Mouse (Mus musculus): Measurements from ENCODE around the gene Tomm6.

Tomm6 gene

DNA sequence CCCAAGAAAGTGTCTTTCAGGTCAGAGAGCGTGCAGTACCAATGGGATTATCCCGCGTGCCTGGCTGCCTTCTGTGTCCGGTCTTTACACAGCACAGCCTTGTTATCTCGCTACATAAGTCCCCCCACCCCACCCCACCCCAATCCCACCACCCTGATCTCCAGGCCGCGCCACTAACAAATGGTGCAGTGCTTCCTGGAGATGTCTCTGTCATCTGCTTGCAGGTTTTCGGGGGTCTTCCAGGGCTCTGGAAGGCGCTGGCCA is at the start of gene Tomm6:
TSS of gene Tomm6 (minus strand) at position 43 of the 264 bp plus-strand sequence.
- in situ Hi-C loops (cut with MseI, MboI) = no loop called here

DNA sequence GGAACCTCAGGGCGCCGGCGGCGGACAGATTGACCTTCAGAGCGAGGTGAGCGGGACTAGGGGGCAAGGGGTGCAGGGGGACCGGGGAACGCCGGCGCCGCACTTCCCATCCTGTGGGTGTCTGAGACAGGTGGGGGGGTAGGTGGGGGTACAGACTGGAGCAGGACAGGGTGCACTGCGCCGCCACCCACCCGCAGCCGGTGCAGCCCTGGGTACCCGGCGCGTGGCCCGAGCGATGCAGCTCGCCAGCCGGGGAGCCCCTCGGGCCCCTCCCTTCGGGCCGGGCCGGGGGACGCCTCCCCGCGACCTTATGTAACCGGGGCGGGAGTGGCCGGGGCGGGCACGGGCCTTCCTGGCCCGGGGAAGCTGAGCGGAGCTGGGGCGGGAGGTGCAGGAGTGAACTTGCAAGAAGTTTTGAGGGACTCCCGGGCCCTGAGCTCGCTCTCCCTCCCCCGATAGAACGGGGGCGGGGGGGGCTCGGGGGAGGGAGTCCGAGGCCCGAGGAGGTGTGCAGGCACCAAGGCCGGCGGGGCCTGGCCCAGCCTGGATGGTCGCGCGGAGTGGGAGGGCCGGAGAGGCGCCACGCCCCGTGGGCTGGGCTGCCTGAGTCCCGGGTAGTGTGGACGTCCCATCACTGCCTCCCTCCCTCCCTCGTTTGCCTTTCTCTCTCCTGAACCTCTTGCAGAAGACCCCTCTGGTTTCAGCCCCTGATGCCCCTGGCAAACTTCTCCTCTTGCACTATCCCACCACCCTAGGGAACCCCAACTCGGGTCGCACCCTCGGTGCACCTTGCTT is 49.3 kb upstream of the Tomm6 start:
- in situ Hi-C loops (cut with MseI, MboI) = no loop called here

DNA sequence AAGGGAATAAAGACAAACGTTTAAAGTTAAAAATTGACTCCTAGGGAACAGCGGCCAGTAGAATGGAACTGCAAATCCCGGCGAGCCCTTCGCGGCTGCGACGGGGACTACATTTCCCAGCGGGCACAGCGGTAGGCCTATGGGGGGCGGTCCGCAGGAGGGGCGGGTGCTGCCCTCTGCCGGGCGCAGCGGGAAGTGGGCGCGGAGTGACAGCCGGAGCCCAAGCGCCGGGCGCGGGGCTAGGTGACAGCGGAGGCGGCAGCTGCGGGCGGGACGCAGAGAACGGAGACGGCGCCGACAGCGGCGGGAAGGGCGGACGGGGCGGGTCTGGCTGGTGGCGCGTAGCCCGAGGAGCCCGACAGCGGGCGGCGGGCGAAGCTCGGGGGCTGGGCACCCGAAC is 48.7 kb upstream of the Tomm6 start, which contains the start of gene Tfeb:
TSS of gene Tfeb (plus strand) at position 175 of the 400 bp plus-strand sequence.
- in situ Hi-C loops (cut with MseI, MboI) = no loop called here

DNA sequence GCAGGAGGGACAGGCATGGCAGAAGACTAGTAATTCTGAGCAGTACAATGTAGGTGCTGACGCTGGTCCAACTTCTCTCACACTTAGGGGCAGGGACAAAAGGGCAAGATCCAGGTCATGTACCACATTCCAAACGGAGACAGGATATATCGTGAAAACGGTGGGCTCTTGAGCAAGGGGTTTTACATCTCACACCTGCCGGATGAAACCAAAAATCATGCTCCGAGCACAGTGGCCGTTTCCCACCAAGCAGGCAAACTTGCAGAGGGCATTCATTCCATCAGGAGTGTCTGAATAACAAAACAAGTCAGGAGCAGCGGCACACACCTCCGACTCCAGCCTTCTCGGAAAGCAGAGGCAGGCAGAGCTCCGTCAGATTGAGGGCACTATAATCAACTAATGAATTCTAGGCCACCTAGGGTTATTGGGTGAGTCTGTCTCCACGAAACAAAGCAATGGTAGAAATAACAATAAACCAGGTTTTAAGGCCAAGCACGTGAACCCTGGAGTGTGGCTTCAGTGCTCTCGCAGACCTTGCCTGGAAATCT is 47.4 kb upstream of the Tomm6 start:
- in situ Hi-C loops (cut with MseI, MboI) = no loop called here

DNA sequence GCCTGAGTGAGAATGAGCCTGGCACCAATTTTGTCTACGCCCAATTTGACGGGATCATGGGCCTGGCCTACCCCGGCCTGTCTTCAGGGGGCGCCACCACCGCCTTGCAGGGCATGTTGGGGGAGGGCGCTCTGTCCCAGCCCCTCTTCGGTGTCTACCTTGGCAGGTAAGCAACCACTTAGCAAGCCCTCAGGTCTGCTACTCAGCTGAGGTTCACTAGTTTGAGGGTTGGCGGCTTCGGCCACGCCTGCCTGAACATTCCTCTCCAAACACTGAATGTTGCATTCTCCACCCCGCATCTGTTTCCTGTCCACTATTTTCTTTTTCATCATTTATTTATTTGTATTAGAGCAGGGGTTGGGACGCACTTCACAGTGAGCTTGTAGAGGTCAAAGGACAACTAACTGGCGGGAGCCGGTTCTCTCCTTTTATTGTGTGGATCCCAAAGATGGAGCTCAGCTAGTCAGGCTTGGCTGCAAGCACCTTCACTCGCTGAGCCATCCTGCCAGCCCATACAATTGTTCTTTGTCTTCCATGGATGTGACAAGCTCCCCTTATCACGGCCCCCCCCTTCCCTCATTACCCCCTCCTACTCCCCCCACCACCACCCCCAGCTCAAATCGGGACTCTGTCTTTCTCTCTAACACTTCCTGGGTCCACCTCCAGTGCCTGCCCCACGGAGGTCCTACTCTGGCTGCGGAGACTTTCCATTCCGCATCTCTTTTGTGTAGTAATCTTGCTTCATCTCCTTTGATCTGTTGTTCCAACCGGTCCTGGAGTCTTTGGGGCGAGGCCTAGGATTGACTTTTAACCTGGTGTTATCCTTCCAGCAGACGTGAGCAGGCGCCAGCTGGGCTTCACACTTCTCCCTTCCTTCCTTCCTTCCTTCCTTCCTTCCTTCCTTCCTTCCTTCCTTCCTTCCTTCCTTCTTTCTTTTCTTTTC is 42.7 kb upstream of the Tomm6 start:
- in situ Hi-C loops (cut with MseI, MboI) = no loop called here

DNA sequence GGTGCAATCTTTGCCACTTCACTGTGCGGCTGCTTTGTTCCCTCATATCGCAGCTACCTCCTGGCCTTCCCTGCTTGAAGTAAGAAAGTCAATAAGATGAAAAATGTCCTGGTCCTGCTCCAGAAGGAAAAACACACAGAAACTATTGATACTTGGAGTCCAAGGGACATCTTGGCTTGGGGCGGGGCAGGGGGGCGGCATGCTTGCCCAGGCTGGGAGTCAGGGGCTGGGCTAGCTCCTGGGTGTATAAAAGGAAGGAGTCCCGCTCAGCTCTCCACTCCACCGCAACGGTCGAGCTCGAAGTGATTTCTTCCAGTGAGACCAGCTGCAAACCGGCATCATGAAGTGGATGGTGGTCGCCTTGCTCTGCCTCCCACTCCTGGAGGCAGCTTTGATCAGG is 38.4 kb upstream of the Tomm6 start, which contains the start of gene Pgc:
TSS of gene Pgc (plus strand) at position 277 of the 400 bp plus-strand sequence.
- in situ Hi-C loops (cut with MseI, MboI) = no loop called here

DNA sequence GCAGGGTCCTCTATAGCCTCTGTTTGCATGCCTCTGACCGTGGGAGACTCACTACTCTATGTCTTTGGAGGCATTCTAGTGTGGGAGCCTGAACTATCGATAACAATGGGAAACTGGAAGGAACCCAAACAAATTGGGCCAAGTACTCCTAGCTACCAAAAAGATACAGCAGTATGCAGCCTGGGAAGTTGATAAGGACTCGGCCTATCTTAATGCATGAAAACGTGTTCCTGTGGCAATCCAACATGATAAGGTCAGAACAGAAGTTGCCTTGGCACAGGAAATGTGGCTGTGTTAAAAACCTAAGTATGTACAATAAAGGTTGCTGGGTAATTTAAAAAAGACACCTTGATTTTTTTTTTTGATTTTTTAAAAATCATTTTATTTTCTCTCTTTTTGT is 33.0 kb upstream of the Tomm6 start:
- in situ Hi-C loops (cut with MseI, MboI) = no loop called here

DNA sequence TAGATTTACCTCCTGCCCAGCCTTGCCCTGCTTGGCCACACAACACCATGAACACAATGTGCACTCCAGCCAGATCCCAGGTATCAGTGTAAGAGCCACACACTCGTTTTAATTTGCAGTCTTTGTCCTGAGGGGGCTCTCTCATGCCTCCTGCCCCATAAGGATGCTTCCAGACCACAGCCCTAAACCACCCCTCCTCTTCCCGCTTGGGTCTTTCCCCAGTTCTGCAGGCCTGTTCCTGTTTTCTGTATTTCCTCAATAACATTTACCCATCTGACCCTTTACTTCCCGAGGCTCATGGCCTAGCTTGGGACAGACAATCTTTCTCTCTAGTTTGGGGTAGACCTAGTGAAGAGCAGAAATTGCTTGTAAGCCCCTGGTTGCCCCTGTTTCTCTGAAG is 26.9 kb upstream of the Tomm6 start:
- in situ Hi-C loops (cut with MseI, MboI) = no loop called here

DNA sequence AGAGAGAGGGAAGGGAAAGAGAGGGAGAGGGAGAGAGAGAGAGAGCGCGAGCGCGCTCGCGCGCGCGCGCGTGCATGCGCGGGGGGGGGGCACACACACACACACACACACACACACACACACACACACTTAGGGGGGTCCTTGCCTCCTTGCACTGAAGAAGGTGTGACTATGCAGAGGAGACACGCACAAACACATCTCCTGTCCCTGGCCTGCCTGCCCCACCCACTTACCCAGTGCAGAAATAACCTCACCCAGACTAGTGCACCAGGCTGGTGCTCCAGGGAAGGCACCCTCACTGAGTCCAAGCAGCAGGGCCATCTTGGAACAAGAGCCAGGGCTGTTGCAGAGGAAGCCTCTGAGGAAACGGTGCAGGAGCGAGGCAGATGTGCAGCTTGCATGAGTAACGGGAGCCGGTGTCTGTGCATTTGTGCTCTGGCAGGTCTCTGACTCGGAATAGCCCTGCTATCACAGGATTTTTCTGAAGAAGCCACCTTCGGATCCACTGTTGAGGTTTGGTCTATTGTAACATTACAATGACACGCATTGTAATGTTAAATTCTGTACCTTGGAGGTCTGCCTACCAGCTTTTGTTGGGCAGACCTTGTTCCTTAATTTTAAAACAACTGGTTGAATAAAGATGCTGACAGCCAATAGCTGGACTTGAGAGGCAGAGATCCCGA is 24.8 kb upstream of the Tomm6 start:
- in situ Hi-C loops (cut with MseI, MboI) = no loop called here

DNA sequence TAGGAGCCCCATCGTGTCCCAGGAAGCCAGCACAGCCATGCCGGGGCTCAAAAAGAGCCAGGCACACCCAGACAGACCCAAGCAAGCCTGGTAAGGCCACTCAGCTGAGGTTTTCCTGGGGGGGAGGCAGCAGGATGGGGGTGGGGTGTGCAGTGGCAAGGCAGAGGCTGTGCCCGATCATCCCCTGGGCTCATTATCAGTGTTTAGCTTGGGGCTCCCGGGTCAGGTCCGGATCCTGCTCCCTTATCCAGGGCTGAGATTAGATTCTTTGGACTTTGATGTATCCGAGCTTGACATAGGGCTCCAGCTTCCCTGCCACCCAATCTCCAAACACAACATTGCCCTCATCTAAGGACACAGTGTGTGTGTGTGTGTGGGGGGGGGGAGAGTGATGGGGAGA is 23.7 kb upstream of the Tomm6 start:
- in situ Hi-C loops (cut with MseI, MboI) = no loop called here

DNA sequence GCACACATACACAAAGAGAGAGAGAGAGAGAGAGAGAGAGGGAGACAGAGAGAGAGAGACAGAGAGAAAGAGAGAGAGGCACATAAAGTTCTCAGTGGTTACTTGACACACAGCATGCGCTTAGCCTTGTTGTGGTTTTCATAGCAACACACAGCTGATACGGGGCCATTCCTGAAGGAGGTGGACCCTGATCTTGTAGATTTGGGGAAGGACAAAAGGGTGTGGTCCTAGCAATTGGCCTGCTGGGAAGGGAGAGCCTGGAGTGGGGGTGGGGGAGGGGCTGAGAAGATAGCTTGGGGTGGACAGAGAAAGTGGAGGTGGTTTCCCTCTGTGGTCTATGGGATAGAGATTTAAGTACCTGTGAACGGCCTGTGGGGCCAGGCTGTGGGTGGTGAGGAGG is 21.9 kb upstream of the Tomm6 start:
- in situ Hi-C loops (cut with MseI, MboI) = no loop called here

DNA sequence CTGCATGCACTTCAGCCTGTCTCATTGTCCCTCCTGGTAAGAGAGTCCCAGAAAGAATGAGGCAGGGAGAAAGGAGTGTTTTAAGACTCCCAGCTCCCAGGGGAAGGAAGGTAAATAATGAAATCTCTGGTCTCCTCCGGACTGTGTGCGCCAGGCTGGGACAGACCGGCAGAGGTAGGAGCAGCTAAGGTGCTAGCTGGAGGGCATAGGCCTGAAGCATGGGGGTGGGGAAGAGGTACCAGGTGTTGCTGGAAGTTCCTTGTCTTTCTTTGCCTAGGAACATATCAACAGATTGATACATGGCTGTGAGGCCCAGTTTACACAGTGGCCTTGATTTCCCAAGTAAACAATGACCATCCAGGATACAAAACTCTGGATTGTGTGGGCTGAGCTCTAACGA is 20.8 kb upstream of the Tomm6 start:
- in situ Hi-C loops (cut with MseI, MboI) = no loop called here

DNA sequence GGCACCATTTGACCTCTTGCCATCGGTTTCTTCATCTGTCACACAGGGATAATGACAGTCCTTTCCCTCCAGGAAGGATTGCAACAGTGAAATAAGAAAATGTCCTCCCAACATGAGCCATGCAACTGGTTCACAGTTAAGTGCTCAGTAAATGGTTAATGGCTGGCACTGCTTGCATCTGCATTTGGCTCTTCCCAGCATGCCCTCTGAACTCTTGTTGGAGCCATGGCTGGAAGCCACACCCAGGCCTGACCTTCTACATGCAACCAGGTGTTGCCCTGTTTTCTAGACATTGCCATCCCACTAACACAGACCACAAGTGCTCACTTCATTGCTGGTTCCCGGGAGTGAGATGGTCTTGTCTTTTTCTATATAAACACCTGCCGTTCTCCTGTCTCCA is 19.8 kb upstream of the Tomm6 start:
- in situ Hi-C loops (cut with MseI, MboI) = no loop called here

DNA sequence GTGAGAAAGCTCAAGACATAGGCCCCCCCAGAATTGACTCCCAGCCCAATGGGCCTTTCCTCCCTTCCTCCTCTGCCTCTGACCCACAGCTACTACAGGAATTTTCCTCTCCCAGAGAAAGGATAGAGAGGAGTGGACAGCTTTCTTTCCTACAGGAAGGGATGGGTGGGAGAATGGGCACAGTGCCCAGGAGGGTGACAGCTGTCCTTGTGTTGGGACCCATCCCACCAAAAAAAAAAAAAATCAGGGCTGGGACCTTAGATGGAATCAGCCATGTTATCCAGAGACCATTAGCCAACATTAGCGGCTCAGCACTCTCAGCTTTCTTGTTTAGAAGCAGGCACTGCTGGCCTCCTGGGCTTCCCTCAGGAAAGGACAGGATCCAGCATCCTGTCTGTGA is 18.0 kb upstream of the Tomm6 start:
- in situ Hi-C loops (cut with MseI, MboI) = no loop called here

DNA sequence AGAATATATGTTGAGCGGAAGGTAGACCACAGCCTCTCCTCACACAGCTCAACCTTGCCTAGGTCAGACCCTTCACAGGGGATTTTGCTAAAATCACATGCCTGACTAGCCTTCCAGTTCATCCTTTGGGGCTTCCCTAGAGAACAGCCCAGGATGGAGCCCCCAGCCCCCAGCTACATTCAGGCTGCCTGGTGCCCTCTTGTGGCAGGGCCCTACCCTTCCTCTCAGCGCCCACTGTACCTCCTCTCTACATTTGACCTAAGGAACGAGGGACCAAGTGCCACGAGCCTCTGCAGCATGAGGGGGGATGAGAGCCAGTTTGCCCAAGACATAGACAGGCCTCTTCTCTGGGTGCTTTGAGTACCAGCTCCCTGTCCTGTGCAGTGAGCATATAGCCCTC is 16.5 kb upstream of the Tomm6 start:
- in situ Hi-C loops (cut with MseI, MboI) = no loop called here

DNA sequence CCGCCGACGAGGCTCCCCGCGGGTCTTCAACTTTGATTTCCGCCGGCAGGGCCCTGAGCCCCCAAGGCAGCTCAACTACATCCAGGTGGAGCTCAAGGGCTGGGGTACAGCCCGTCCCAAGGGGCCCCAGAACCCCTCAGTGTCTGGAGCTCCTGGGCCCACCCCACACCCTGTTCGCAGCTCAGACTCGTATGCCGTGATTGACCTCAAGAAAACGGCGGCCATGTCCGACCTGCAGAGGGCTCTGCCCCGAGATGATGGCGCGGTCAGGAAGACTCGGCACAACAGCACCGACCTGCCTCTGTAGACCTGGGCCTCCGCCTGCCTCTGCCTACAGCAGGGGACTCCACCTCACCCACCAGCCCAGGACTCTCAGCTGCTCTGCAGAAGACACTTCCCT is 15.4 kb upstream of the Tomm6 start:
- in situ Hi-C loops (cut with MseI, MboI) = no loop called here

DNA sequence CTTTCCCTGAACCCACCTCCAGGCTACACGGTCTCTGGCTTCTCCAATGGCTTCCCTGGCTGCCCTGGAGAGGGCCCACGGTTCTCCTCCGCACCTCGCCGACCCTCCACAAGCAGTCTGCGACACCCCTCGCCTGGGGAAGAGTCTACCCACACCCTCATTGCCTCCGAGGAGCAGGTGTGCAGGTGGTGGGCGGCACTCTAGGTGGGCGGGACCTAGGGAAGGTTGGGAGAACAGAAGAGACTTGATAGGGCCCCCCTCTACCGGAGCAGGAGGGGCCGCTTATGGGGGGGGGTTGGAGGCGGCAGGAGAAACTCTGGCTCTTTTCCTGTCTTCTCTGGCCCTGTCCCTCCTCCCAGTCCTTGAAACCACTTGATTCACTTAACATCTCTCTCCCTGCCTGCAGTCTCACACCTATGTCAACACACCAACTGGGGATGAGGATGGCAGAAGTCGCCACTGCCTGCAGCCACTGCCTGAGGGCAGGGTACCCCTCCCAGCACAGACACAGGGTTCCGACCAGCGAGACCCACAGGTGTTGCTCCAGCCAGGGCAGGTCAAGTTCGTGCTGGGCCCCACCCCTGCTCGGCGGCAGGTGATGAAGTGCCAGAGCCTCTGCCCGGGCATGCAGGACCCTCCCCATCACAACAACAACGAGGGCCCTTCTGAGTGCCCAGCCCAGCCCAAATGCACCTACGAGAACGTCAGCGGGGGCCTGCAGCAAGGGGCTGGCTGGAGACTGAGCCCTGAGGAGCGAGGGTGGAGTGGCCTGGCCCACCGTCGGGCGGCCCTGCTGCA is 14.6 kb upstream of the Tomm6 start:
- in situ Hi-C loops (cut with MseI, MboI) = no loop called here

DNA sequence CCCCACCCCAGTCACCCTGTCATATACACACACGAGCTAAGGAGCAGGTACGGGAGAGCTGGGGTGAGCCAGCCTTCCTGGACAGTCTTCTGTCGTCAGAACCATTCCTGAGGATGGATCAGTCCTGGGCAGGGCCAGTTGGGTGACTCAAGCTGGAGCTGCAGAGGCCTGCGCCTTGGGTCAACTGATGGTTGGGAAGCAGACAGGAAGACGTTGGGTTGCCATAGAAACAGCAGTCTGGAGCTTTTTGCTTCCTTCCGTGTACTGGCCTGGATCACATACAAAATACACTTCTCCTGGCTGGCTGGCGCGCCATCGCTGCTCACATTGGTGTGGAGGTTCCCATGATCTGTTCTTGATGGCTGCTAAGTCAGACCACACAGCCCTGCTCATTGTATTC is 13.6 kb upstream of the Tomm6 start:
- in situ Hi-C loops (cut with MseI, MboI) = no loop called here

DNA sequence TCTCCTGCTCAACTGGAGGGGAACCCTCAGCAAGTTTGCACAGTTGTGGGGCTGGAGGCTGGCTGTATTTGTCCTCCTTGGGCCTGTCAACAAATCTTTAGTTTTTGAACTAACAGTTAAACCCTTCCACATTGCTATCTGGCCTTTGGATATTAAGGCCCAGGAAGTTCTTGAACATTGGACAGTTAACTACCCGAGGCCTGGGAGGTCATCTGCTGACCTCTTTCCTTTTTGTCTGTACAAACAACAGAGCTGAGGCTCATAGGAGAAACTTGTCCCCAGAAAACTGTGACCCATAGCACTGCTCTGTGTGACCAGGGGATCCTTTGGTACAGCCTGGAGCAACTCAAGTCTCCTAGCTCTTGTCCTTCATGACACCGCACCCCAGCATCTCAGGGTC is 10.9 kb upstream of the Tomm6 start:
- in situ Hi-C loops (cut with MseI, MboI) = no loop called here

DNA sequence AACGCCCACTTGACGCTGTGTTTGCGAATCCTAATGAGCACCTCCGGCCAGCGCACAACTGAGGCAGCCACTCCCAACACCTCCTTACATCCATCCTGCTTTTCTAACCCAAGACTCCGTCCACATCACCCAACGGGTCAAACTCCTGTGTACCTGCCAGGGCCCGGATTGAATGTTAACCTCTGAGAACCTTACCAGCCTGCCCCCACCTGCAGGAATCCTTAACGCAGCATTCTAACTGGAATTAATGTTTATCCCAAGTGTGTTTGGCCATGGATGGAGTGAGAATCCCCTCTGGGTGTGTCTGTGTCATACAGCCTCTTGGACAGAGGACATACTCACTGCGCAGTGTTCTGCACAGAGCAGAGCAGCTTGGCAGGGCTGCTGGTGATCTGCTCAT is 10.0 kb upstream of the Tomm6 start:
- in situ Hi-C loops (cut with MseI, MboI) = no loop called here

DNA sequence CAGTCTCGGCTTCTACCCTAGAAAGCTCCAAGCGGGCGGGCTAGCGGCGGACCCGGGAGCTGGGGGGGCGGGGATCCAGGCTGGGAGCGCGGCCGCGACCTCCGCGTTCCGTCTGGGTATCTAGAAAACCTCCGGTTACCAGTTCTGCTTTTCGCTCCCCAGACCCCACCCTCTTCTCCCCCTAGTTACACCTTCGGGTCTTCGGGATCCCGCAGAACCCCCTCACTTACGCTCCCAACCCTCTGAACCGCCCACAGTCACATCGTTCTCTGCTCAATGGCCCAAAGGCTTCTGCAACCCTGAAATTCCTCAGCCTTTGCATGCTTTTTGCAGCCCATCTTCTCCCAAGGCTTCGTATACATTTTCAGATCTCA is 7.1 kb upstream of the Tomm6 start:
- in situ Hi-C loops (cut with MseI, MboI) = no loop called here

Data from mouse trophoblast stem cell (cell line).